Mouse (Mus musculus) liver, postnatal 0 days (tissue): Measurements from ENCODE around the gene Nanos1.

Experiments
- CTCF ChIP-seq: sonication (generic); IDR thresholded peaks from 2 replicates; pipeline ENCODE4 v1.5.1; 2016; ENCODE audit warnings: antibody characterized with exemption, low read depth
- EP300 ChIP-seq: IDR thresholded peaks from 2 replicates; pipeline ENCODE4 v1.6.1; 2016; ENCODE audit warnings: antibody characterized with exemption, low read depth, mild to moderate bottlenecking

DNA sequence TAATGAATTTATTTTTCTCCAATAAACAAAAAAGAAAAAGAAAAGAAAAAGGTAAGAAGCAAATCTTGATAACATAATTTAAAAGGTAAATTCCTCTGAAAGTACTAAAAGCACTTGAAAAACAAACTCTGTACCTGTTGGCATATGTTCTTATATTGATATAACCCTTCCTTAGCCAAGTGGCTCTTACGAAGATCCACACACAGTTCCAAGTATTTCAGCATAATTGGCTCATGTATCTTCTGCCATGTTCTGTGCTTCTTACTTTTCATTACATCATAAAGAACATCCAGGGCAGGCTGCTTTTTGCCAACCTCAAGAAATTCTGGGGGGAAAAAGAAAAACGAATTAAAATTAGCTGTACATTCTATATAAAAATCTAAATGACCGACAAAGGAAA lies 26.2 kb downstream of the Nanos1 start:
- TF ChIP-seq CTCF (no peak), EP300 (no peak)
